Mouse (Mus musculus) hindbrain, embryonic 14.5 days (tissue): ENCODE data around the gene Fgf2. TPM values are rescaled to one million over a fixed set of nuclear protein-coding genes. Genes with fewer than 3 reads are reported as not detected.
A peak's percentile ranks its signal among the peaks of the same experiment; 100 is the strongest.

Experiments
- ATAC-seq: fragments of 200-750 bp; cut with Nextera tagmentation; 2 replicates; pipeline ENCODE4 v1.8.0; 2017; ENCODE audit warnings: moderate number of reproducible peaks, mild to moderate bottlenecking, moderate TSS enrichment, moderate library complexity; ENCODE audit not compliant: low FRiP score
- DNase-seq: peaks from one replicate; pipeline ENCODE4 v3.0.0-alpha.2; 2015; ENCODE audit warnings: low spot score
- H3K27ac ChIP-seq: fragments of 300-500 bp; sonication (generic); 2 replicates; pipeline ENCODE4 v1.5.1; 2014; ENCODE audit warnings: mild to moderate bottlenecking, moderate library complexity
- H3K27me3 ChIP-seq: fragments of 300-500 bp; sonication (generic); 2 replicates; pipeline ENCODE4 v1.6.1; 2014; ENCODE audit warnings: mild to moderate bottlenecking, low read length, mixed read lengths; ENCODE audit not compliant: control insufficient read depth, insufficient read depth
- H3K36me3 ChIP-seq: fragments of 300-500 bp; sonication (generic); replicated peaks from 2 replicates; pipeline ENCODE4 v1.6.1; 2014; ENCODE audit not compliant: control insufficient read depth, insufficient read depth
- H3K4me1 ChIP-seq: fragments of 300-500 bp; sonication (generic); replicated peaks from 2 replicates; pipeline ENCODE4 v1.6.1; 2014; ENCODE audit warnings: antibody characterized with exemption, low read length, mixed read lengths; ENCODE audit not compliant: control insufficient read depth, insufficient read depth
- H3K4me2 ChIP-seq: fragments of 300-500 bp; sonication (generic); replicated peaks from 2 replicates; pipeline ENCODE4 v1.6.1; 2014; ENCODE audit warnings: mild to moderate bottlenecking, moderate library complexity
- H3K4me3 ChIP-seq: fragments of 300-500 bp; sonication (generic); replicated peaks from 2 replicates; pipeline ENCODE4 v1.5.1; 2014; ENCODE audit warnings: mild to moderate bottlenecking, low read length
- H3K9ac ChIP-seq: fragments of 300-500 bp; sonication (generic); 2 replicates; pipeline ENCODE4 v1.6.1; 2014
- H3K9me3 ChIP-seq: fragments of 300-500 bp; sonication (generic); 2 replicates; pipeline ENCODE4 v1.6.1; 2016; ENCODE audit warnings: low read length; ENCODE audit not compliant: control insufficient read depth
- WGBS: fragments of 180-500 bp; shearing (Covaris S2); extraction: QIAGEN DNeasy Blood & Tissue Kit; methylation state at CpG from one replicate; pipeline ENCODE4 v1.1.7; 2014; 5-methylcytosine and 5-hydroxymethylcytosine counted together
- polyA plus RNA-seq: library from polyadenylated mRNA; unstranded; fragments of >200 nt; fragmentation: Nextera tagmentation; extraction: Ambion mirVana; gene quantifications from 2 replicates; pipeline ENCODE4 v1.2.1, GENCODE M21; 2014

The Fgf2 gene
- polyA plus RNA-seq, 1 experiment from 2014 or later, result 1.5 TPM

DNA sequence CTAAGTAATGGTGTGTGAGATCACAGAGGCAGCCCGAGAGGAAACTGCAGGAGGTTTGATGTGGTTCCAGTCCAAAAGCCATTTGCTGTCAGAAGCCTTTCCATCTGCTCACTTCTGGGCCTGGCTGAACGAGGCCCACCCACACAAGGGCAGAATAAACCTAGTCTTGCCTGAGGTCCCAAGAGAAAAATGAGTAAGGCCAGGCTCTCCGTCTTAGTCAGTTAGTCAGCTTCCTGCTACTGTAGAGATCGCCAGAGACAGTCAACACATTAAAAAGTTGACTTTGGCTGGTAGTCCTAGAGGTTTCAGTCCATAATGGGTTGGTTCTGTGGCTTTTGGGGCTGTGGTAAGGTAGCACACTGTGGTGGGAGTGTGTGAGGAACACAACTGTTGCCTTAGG lies 22.3 kb downstream of the Fgf2 start:
- WGBS, result 76% methylated on average over 4 of the region's 4 CpGs

DNA sequence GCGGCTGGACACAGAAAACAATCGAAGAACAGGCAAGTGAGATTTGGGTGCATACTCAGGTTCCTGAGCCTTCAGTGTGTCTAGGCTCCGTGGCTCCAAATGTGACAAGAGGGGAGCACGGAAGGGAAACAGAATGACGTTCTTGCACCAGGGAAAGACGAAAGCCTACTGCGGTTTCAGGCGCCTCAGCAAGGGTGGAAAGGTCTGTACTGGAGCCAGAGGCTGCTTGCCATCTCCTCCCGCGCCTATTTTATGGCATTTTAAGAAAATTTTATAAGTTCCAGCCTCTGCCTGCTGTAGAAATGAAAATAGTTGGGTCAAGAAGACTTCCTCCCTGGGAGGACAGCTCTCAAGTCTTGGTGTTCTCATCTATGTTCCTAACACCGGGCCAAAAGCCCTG lies 25.6 kb downstream of the Fgf2 start:
- DNase-seq (no peak), ATAC-seq (no peak)
- no peak overlapping the region for H3K27ac ChIP-seq
- no peaks in the 10 kb centered on the region for H3K27me3 ChIP-seq
- H3K36me3 ChIP-seq, result no peaks in the 10 kb centered on the region
- H3K4me3 ChIP-seq, result no peak overlapping the region
- H3K4me1 ChIP-seq, result 0 out of 2 replicates have a peak, but pooled peaks cover 3% of the 10 kb centered on the region
- WGBS, result 90% methylated on average over 11 of the region's 11 CpGs
- no peak overlapping the region for H3K9ac ChIP-seq
- H3K9me3 ChIP-seq, result no peaks in the 10 kb centered on the region
- H3K4me2 ChIP-seq, result no peak overlapping the region

More for the DNA sequence above, 22.3 kb downstream of the Fgf2 start:
- Histone ChIP-seq H3K36me3 (no peaks in the 10 kb centered on the region), H3K9me3 (no peaks in the 10 kb centered on the region), H3K27me3 (no peaks in the 10 kb centered on the region), H3K4me1 (no peaks in the 10 kb centered on the region), H3K4me3 (no peak overlapping the region), H3K27ac (no peak overlapping the region), H3K9ac (no peak overlapping the region), H3K4me2 (no peak overlapping the region)
- no peak for ATAC-seq
- no peak for DNase-seq

DNA sequence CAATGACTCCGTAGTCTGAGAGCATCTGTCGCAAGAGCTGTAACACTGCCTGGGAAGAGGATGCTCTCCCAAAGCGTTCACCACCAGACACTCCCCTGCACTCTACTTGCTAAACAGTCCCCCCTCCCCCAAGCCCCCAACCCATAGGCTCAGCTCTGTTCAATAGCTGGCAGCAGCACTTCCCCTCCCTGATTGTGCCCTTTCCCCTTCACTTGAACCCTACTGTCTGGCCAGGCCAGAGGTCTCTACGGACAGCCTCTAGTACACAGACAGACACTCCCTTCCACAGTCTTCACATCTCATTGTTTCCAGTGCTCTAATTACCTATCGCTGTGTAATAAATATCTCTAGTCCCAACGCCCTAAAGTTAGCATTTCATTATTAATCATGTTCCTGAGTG lies 29.8 kb downstream of the Fgf2 start:
- H3K9me3 ChIP-seq, result no peaks in the 10 kb centered on the region
- no peak overlapping the region for H3K4me3 ChIP-seq
- WGBS, result 67% methylated on average over 6 of the region's 6 CpGs
- ATAC-seq (no peak), DNase-seq (no peak)
- no peak overlapping the region for H3K9ac ChIP-seq
- H3K27me3 ChIP-seq, result no peaks in the 10 kb centered on the region
- H3K4me1 ChIP-seq, result 0 out of 2 replicates have a peak, but pooled peaks cover 3% of the 10 kb centered on the region
- no peak overlapping the region for H3K4me2 ChIP-seq
- H3K36me3 ChIP-seq, result no peaks in the 10 kb centered on the region
- no peak overlapping the region for H3K27ac ChIP-seq

DNA sequence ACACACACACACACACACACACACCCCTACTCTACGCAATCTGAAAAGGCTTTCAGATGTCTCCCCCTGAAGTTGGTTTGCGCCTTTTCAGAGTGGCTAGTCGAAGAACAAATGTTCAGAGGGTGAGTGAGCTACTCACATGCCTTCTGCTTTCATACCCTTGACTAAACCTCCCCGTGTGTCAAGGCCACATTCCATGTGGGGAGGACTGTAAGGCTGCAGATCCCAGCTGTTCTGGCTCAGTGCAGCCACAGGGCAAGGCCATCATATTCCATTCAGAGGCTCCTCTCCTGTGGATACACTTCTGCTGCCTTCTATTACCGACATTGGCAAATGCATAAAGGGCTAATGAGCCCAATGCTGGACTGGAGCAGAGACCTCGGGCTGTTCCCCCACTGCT lies 30.3 kb downstream of the Fgf2 start:
- Histone ChIP-seq H3K27me3 (no peaks in the 10 kb centered on the region), H3K27ac (no peak overlapping the region), H3K9me3 (no peaks in the 10 kb centered on the region), H3K4me2 (no peak overlapping the region), H3K9ac (no peak overlapping the region), H3K36me3 (no peaks in the 10 kb centered on the region), H3K4me3 (no peak overlapping the region), H3K4me1 (0 out of 2 replicates have a peak, but pooled peaks cover 3% of the 10 kb centered on the region)
- ATAC-seq (0 out of 2 replicates have a peak, but pooled peaks have one; percentile 35), DNase-seq (no peak)
- WGBS, result 76% methylated on average over 6 of the region's 6 CpGs

DNA sequence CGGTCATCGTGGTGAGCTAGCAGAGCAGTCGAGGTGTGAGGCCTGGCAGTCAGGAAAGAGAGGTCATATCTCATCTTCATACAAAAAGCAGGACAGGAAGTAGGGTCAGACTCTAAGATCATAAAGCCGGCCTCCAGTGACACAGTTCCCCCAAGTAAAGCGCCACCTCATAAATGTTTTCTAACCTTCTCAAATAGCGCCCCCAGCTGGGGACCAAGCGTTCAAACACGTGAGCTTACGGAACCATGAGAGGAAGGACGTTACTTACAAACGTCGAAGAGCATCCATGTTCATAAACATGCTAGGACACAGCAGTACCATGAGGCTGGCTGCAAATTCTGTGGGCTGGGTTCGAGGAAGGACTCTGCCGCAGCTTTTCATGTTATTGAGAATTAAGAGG lies 31.1 kb downstream of the Fgf2 start:
- WGBS, result 85% methylated on average over 14 of the region's 14 CpGs
- Histone ChIP-seq H3K4me1 (0 out of 2 replicates have a peak, but pooled peaks cover 3% of the 10 kb centered on the region), H3K9me3 (no peaks in the 10 kb centered on the region), H3K27me3 (no peaks in the 10 kb centered on the region), H3K36me3 (no peaks in the 10 kb centered on the region), H3K4me2 (no peak overlapping the region), H3K9ac (no peak overlapping the region), H3K27ac (no peak overlapping the region), H3K4me3 (no peak overlapping the region)
- no peak for ATAC-seq
- DNase-seq, result no peak

DNA sequence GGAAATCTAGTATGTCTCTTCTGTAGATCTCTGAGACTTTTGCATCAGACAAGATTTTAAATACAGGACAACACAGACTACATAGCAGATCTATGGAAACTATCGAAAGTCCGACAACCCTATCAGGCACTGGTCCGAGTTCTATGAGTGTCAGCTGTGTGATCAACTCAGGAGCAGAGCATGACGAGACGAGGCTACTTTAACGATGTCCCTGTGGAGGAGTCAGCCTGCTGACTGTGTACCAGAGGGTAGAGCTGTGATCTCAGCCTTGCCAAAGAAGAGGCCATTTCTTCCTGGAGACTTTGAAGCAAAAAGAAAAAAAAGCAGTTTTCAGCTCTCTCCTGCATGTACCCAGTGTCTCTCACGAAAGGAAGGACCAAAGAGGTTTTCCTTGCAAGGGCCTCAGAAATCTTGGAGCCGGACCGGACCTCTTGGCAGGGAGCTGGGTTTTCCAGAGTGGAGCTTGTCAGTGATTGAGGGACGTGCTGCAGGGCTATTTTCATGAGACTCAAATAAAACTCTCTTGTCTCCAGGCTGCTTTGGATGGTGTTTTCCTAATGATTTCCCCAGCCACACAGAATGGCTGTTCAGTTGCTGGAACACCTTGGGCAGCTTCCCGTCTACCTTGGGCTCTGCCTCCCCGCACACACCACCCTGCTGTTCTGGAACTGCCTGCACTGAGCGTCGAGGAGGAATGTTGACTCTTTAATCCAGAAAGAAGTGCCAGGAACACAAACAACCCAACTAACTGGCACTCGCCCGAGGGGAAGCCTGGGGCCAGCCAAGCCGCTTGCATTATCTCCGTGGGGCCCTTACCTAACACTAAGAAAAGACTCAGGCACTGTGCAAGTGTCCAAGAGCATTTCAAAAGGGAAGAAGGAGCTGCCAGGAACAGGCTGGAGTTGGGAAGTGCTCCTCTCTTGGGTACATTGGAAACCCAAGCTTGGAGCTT lies 32.1 kb downstream of the Fgf2 start:
- Histone ChIP-seq H3K9ac (no peak overlapping the region), H3K4me3 (no peak overlapping the region), H3K4me1 (0 out of 2 replicates have a peak, but pooled peaks cover 3% of the 10 kb centered on the region), H3K27ac (no peak overlapping the region), H3K27me3 (no peaks in the 10 kb centered on the region), H3K4me2 (no peak overlapping the region), H3K36me3 (no peaks in the 10 kb centered on the region), H3K9me3 (no peaks in the 10 kb centered on the region)
- DNase-seq (no peak), ATAC-seq (no peak; the same call in 1 of the 2 replicates)
- WGBS, result 73% methylated on average over 18 of the region's 18 CpGs

DNA sequence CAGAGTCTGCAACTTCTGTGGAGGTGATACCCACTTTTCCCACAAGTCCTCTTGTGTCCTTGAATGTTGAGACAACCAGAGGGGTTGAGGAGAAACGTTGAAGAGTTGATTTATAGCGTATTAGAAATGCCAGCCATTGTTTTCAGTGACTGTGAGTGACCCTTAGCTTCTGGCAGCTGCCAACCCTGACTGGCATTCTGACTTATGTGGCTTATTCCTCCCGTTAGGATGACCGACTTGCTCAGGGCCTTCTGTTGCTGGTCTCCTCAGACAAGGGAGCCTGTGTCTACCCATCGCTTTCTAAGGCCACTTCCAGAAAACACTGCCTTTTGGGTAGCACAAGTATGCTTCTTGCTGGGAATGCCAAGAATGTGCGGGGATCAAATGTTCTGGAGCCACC lies 33.3 kb downstream of the Fgf2 start:
- Histone ChIP-seq H3K27ac (no peak overlapping the region), H3K4me1 (0 out of 2 replicates have a peak, but pooled peaks cover 3% of the 10 kb centered on the region), H3K27me3 (no peaks in the 10 kb centered on the region), H3K9ac (no peak overlapping the region), H3K4me3 (no peak overlapping the region), H3K4me2 (no peak overlapping the region), H3K9me3 (no peaks in the 10 kb centered on the region), H3K36me3 (no peaks in the 10 kb centered on the region)
- 71% methylated on average over 6 of the region's 6 CpGs for WGBS
- no peak for DNase-seq
- ATAC-seq, result no peak

DNA sequence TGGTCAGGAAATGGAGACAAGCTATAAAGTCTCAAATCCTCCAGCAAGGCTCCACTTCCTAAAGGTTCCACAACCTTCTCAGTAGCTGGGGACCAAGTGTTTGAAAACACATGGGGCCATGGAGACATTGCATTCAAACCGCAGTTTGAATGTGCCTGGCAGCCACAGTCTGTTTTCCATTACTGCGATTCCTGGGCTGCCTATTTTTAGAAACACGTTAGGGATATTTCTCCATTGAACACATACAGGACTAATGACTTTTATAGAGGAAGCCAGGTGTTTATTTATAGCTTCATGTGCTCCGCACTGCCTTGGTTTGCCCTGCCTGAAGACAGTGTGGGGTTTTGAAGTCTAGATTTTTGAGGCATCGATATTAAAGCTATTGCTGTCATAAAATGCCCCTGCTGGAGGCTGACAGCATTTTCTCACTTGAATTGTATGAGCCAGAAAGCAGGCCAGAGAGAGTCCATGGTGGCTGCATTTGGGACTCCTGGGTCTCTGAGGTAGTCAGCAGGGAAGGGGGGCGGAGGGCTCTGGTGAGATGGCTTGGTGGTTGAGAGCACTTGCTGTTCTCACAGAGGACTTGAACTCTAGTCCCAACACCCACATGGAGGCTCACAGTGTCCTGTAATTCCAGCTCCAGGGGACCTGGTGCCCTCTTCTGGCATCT lies 35.1 kb downstream of the Fgf2 start:
- Histone ChIP-seq H3K27ac (no peak overlapping the region), H3K9ac (no peak overlapping the region), H3K4me2 (no peak overlapping the region), H3K9me3 (no peaks in the 10 kb centered on the region), H3K4me1 (0 out of 2 replicates have a peak, but pooled peaks cover 3% of the 10 kb centered on the region), H3K27me3 (no peaks in the 10 kb centered on the region), H3K36me3 (no peaks in the 10 kb centered on the region), H3K4me3 (no peak overlapping the region)
- WGBS, result 88% methylated on average over 6 of the region's 6 CpGs
- DNase-seq, result no peak
- ATAC-seq, result no peak

DNA sequence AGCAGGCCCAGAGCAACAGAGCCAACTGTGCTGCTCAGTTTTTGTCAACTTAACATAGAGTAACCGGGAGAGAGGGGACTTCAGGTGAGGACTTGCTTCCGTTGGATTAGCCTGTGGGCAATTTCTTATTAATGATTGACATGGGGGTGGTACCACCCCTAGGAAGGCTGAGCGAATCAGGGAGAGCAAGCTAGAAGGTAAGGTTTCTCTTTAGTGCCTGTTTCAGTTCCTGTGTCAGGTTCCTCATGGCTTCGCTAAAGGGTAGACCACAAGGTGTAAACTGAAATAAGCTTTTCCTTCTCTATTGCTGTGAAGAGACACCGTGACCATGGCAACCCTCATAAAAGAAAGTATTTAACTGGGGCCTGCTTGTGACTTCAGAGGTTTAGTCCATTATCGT lies 39.2 kb downstream of the Fgf2 start:
- WGBS, result 89% methylated on average over 6 of the region's 6 CpGs

More for the DNA sequence above, 39.2 kb downstream of the Fgf2 start:
- Histone ChIP-seq H3K4me1 (no peaks in the 10 kb centered on the region), H3K4me3 (no peak overlapping the region), H3K27me3 (no peaks in the 10 kb centered on the region), H3K36me3 (no peaks in the 10 kb centered on the region), H3K9ac (no peak overlapping the region), H3K4me2 (no peak overlapping the region), H3K27ac (no peak overlapping the region), H3K9me3 (no peaks in the 10 kb centered on the region)
- ATAC-seq (no peak), DNase-seq (no peak)
